Mouse (Mus musculus) c-Kit-positive CD71-positive TER-119-positive erythroid progenitor cells, embryonic 14.5 days (primary cell): ENCODE measurements around the gene Tnk2.

Experiments
- DNase-seq: peaks from one replicate; pipeline ENCODE4 v3.0.0-alpha.2; 2013; ENCODE audit warnings: low spot score

The Tnk2 gene

GRCm38 (mm10) chr16:32643661-32644061, at the start of gene Tnk2:
TSS of gene Tnk2 (plus strand) at chr16:32643874.
- peak; percentile 74 for DNase-seq

GRCm38 (mm10) chr16:32593916-32594315, 49.8 kb upstream of the Tnk2 start:
- DNase-seq = no peak

- no peak for DNase-seq
Observed at GRCm38 (mm10) chr16:32594701-32595100, 49.0 kb upstream of the Tnk2 start.

GRCm38 (mm10) chr16:32595142-32595855, 48.4 kb upstream of the Tnk2 start:
- no peak for DNase-seq

GRCm38 (mm10) chr16:32597909-32598381, 45.7 kb upstream of the Tnk2 start:
- peak; percentile 54 for DNase-seq

GRCm38 (mm10) chr16:32599151-32599550, 44.5 kb upstream of the Tnk2 start:
- DNase-seq = no peak

GRCm38 (mm10) chr16:32602193-32602685, 41.4 kb upstream of the Tnk2 start:
- DNase-seq = no peak

GRCm38 (mm10) chr16:32607562-32608343, 35.9 kb upstream of the Tnk2 start:
- peak; percentile 33 for DNase-seq

GRCm38 (mm10) chr16:32608344-32608711, 35.3 kb upstream of the Tnk2 start:
- DNase-seq = no peak

- peak; percentile 99 for DNase-seq
Observed at GRCm38 (mm10) chr16:32608712-32609400, 34.8 kb upstream of the Tnk2 start, which contains the start of gene Tfrc. TSS of gene Tfrc (plus strand) at chr16:32608920.

- peak; percentile 29 for DNase-seq
Observed at GRCm38 (mm10) chr16:32609401-32609779, 34.3 kb upstream of the Tnk2 start.

- peak; percentile 76 for DNase-seq
Observed at GRCm38 (mm10) chr16:32610460-32611255, 33.0 kb upstream of the Tnk2 start.

GRCm38 (mm10) chr16:32612052-32612451, 31.6 kb upstream of the Tnk2 start:
- peak; percentile 82 for DNase-seq

- DNase-seq = no peak
Observed at GRCm38 (mm10) chr16:32613269-32613834, 30.3 kb upstream of the Tnk2 start.

- DNase-seq = peak; percentile 18
Observed at GRCm38 (mm10) chr16:32614047-32614446, 29.6 kb upstream of the Tnk2 start.

GRCm38 (mm10) chr16:32618946-32619345, 24.7 kb upstream of the Tnk2 start:
- no peak for DNase-seq

GRCm38 (mm10) chr16:32628140-32628539, 15.5 kb upstream of the Tnk2 start:
- DNase-seq = peak; percentile 13

- DNase-seq = no peak
Observed at GRCm38 (mm10) chr16:32632328-32632824, 11.3 kb upstream of the Tnk2 start.

GRCm38 (mm10) chr16:32633486-32634012, 10.1 kb upstream of the Tnk2 start:
- peak; percentile 47 for DNase-seq

GRCm38 (mm10) chr16:32634183-32634582, 9.5 kb upstream of the Tnk2 start:
- peak; percentile 48 for DNase-seq

GRCm38 (mm10) chr16:32635314-32635713, 8.4 kb upstream of the Tnk2 start:
- no peak for DNase-seq
